Mouse (Mus musculus) brain, embryonic 14.5 days (tissue): ENCODE measurements around the gene Stk35.

Source experiments
- CTCF ChIP-seq: fragments of 200-500 bp; IDR thresholded peaks from 2 replicates; pipeline ENCODE4 v1.5.1; 2012; ENCODE audit warnings: inconsistent platforms, mild to moderate bottlenecking, moderate library complexity, borderline replicate concordance; ENCODE audit not compliant: insufficient read depth, insufficient read length; ENCODE audit errors: extremely low read depth
- POLR2A ChIP-seq: fragments of 200-500 bp; IDR thresholded peaks from 2 replicates; pipeline ENCODE4 v1.6.1; 2012; ENCODE audit warnings: mild to moderate bottlenecking, inconsistent platforms, borderline replicate concordance; ENCODE audit not compliant: poor library complexity, insufficient read depth, insufficient read length, severe bottlenecking; ENCODE audit errors: extremely low read depth

DNA sequence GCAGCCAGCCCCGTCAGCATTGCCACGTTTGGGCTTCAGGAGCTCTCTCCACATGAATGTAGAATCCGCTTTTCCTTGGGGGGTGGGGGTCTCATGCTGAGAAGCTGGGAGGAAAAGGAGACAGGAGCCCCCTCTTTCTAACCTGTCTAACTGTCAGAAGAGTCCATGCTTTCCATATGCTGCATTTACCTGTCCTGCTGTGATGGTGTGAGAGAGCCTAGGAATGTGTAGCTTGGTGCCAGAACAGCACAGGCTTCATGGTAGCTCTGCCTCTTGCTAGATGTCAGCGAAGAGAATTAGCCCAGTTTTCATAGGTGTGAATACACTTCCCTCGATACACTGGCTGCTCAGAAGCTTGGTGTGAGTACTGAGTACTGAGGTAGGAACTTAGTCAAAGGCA, 21.3 kb downstream of the Stk35 start:
- TF ChIP-seq POLR2A: no peak
- TF ChIP-seq CTCF: no peak
